Mouse (Mus musculus) urinary bladder, postnatal 0 days (tissue): ENCODE measurements around the gene Strap. TPM values are rescaled to one million over a fixed set of nuclear protein-coding genes. Genes with fewer than 3 reads are reported as not detected.

Experiments used
- polyA plus RNA-seq: library from polyadenylated mRNA; unstranded; fragments of >200 nt; fragmentation: Nextera tagmentation; extraction: Ambion mirVana; gene quantifications from 2 replicates; pipeline ENCODE4 v1.2.1, GENCODE M21; 2015

Strap gene
- 89.9 and 101 TPM in 2 replicates for polyA plus RNA-seq

GRCm38 (mm10) chr6:137734846-137735609 is at the start of gene Strap:
TSS of gene Strap (plus strand) at chr6:137735078.

GRCm38 (mm10) chr6:137754056-137754856 is 19.4 kb downstream of the Strap start, which contains the start of gene Dera:
TSS of gene Dera (plus strand) at chr6:137754546.

Other genes starting within 250 kb of the Strap start
- gene Eps8, start 80.2 kb upstream of the Strap start, polyA plus RNA-seq = 30.5 and 33.9 TPM in 2 replicates
- gene Dera, start 19.5 kb downstream of the Strap start, polyA plus RNA-seq = 29.8 and 34.2 TPM in 2 replicates